Mouse (Mus musculus): ENCODE results near the gene Zzef1. TPM values are rescaled to one million over a fixed set of nuclear protein-coding genes. Genes with fewer than 3 reads are reported as not detected.
A peak's percentile ranks its signal among the peaks of the same experiment; 100 is the strongest.

Zzef1 gene
- polyA plus RNA-seq, 1 experiment, result 8.1 TPM

DNA sequence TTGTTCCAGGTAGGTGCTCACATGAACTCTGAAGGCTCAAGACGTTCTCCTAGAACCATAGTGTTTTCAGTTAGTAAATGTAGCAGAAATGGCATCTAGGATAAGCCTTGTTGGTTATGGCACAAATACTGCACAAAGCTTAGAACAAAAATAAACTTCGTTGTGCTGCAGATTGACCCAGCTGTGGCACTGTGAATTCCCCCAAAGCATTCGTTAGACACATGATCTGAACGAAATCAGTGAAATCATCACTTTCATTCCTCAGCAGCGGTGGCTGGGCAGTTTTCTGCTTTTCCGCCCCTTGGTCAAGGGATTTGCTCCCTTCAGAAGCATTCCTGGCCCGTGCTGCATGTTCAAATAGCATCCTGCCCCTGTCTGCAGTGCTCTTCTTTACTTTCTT is 22.0 kb downstream of the Zzef1 start:
- Histone ChIP-seq H3K36me3 (ENCODE audit: control insufficient read depth, insufficient read depth) (peaks cover 29% of the 10 kb centered on the region), H3K79me2 (ENCODE audit: control insufficient read depth, insufficient read depth) (no peaks in the 10 kb centered on the region), H3K4me2 (ENCODE audit: low read depth) (no peak overlapping the region), H3ac (ENCODE audit: control insufficient read depth, insufficient read length) (no peak overlapping the region), H3K27me3 (ENCODE audit: control insufficient read depth, insufficient read depth, insufficient read length) (no peaks in the 10 kb centered on the region), H3K4me3 (no peak overlapping the region)
- no peak for TF ChIP-seq MYOD1 (IDR thresholded peaks at IDR 0.05; ENCODE audit: control insufficient read depth in 1 of 3, insufficient read length in 2 of 3, low read depth in 2 of 3)

- no peak overlapping the region for H3K4me3 ChIP-seq
- H3K4me2 ChIP-seq (ENCODE audit: low read depth), result no peak overlapping the region
- H3K36me3 ChIP-seq (ENCODE audit: control insufficient read depth, insufficient read depth), result peaks cover 38% of the 10 kb centered on the region
- H3K79me2 ChIP-seq (ENCODE audit: control insufficient read depth, insufficient read depth), result no peaks in the 10 kb centered on the region
- H3ac ChIP-seq (ENCODE audit: control insufficient read depth, insufficient read length), result no peak overlapping the region
- TF ChIP-seq POLR2A (IDR thresholded peaks at IDR 0.05; ENCODE audit: insufficient read length, low read depth) (no peak), E2F4 (IDR thresholded peaks at IDR 0.05; ENCODE audit: insufficient read depth) (no peak), REST (IDR thresholded peaks at IDR 0.05; ENCODE audit: insufficient read depth, insufficient read length) (no peak)
- no peaks in the 10 kb centered on the region for H3K27me3 ChIP-seq (ENCODE audit: control insufficient read depth, insufficient read depth, insufficient read length)
Observed at GRCm38 (mm10) chr11:72821041-72821440, 25.0 kb downstream of the Zzef1 start.

GRCm38 (mm10) chr11:72829869-72830268 is 33.8 kb downstream of the Zzef1 start:
- no peaks in the 10 kb centered on the region for H3K27me3 ChIP-seq (ENCODE audit: control insufficient read depth, insufficient read depth, insufficient read length)
- H3ac ChIP-seq (ENCODE audit: control insufficient read depth, insufficient read length), result no peak overlapping the region
- no peak overlapping the region for H3K4me2 ChIP-seq (ENCODE audit: low read depth)
- H3K4me3 ChIP-seq, result no peak overlapping the region
- H3K36me3 ChIP-seq (ENCODE audit: control insufficient read depth, insufficient read depth), result peaks cover 60% of the 10 kb centered on the region
- H3K79me2 ChIP-seq (ENCODE audit: control insufficient read depth, insufficient read depth), result no peaks in the 10 kb centered on the region
- TF ChIP-seq E2F4 (IDR thresholded peaks at IDR 0.05; ENCODE audit: insufficient read depth) (no peak), MYOD1 (IDR thresholded peaks at IDR 0.05; ENCODE audit: control insufficient read depth in 1 of 3, insufficient read length in 2 of 3, low read depth in 2 of 3) (no peak), TCF3 (IDR thresholded peaks at IDR 0.05; ENCODE audit: insufficient read length, low read depth) (no peak), MYOG (IDR thresholded peaks at IDR 0.05; ENCODE audit: control insufficient read depth in 1 of 3, insufficient read depth in 1 of 3, insufficient read length in 2 of 3, low read depth in 2 of 3) (no peak), REST (IDR thresholded peaks at IDR 0.05; ENCODE audit: insufficient read depth, insufficient read length) (no peak), USF1 (IDR thresholded peaks at IDR 0.05; ENCODE audit: low read depth) (no peak), MAX (IDR thresholded peaks at IDR 0.05; ENCODE audit: low read depth) (no peak), POLR2AphosphoS2 (IDR thresholded peaks at IDR 0.05; ENCODE audit: insufficient read length, low read depth) (no peak), TCF12 (IDR thresholded peaks at IDR 0.05; ENCODE audit: insufficient read depth, poor library complexity, severe bottlenecking) (no peak), SRF (IDR thresholded peaks at IDR 0.05; ENCODE audit: control insufficient read depth, insufficient read length, low read depth) (no peak), CEBPB (IDR thresholded peaks at IDR 0.05; ENCODE audit: insufficient read depth, poor library complexity, severe bottlenecking) (no peak), POLR2A (IDR thresholded peaks at IDR 0.05; ENCODE audit: insufficient read length, low read depth) (no peak)

DNA sequence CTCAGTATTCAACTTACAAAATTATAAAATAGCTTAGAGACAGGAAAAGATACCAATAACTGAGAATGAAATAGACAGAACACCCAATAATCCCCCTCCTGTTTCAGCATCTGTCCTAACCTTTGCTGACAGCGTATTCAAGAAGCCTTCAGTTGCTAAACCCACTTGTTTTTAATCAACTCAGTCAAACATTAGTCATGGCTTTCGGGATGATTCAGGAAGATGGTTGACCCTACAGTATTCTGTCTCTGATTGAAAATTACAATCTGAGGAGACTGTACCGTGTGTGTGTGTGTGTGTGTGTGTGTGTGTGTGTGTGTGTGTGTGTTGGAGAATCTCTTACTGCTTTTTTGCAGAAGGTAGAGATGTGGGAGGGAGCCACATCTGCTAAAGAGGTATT is 46.7 kb downstream of the Zzef1 start:
- Histone ChIP-seq H3K4me2 (ENCODE audit: low read depth) (peak overlapping the region; percentile 47), H3K79me2 (ENCODE audit: control insufficient read depth, insufficient read depth) (no peaks in the 10 kb centered on the region), H3K36me3 (ENCODE audit: control insufficient read depth, insufficient read depth) (peaks cover 16% of the 10 kb centered on the region), H3K4me3 (no peak overlapping the region), H3ac (ENCODE audit: control insufficient read depth, insufficient read length) (no peak overlapping the region), H3K27me3 (ENCODE audit: control insufficient read depth, insufficient read depth, insufficient read length) (no peaks in the 10 kb centered on the region)
- TF ChIP-seq TCF12 (IDR thresholded peaks at IDR 0.05; ENCODE audit: insufficient read depth, poor library complexity, severe bottlenecking) (no peak), REST (IDR thresholded peaks at IDR 0.05; ENCODE audit: insufficient read depth, insufficient read length) (no peak), SRF (IDR thresholded peaks at IDR 0.05; ENCODE audit: control insufficient read depth, insufficient read length, low read depth) (no peak), E2F4 (IDR thresholded peaks at IDR 0.05; ENCODE audit: insufficient read depth) (no peak), CEBPB (IDR thresholded peaks at IDR 0.05; ENCODE audit: insufficient read depth, poor library complexity, severe bottlenecking) (no peak), TCF3 (IDR thresholded peaks at IDR 0.05; ENCODE audit: insufficient read length, low read depth) (no peak), MYOG (IDR thresholded peaks at IDR 0.05; ENCODE audit: control insufficient read depth in 1 of 3, insufficient read depth in 1 of 3, insufficient read length in 2 of 3, low read depth in 2 of 3) (no peak), MAX (IDR thresholded peaks at IDR 0.05; ENCODE audit: low read depth) (no peak), USF1 (IDR thresholded peaks at IDR 0.05; ENCODE audit: low read depth) (no peak), POLR2AphosphoS2 (IDR thresholded peaks at IDR 0.05; ENCODE audit: insufficient read length, low read depth) (no peak), MYOD1 (IDR thresholded peaks at IDR 0.05; ENCODE audit: control insufficient read depth in 1 of 3, insufficient read length in 2 of 3, low read depth in 2 of 3) (no peak), POLR2A (IDR thresholded peaks at IDR 0.05; ENCODE audit: insufficient read length, low read depth) (no peak)

DNA sequence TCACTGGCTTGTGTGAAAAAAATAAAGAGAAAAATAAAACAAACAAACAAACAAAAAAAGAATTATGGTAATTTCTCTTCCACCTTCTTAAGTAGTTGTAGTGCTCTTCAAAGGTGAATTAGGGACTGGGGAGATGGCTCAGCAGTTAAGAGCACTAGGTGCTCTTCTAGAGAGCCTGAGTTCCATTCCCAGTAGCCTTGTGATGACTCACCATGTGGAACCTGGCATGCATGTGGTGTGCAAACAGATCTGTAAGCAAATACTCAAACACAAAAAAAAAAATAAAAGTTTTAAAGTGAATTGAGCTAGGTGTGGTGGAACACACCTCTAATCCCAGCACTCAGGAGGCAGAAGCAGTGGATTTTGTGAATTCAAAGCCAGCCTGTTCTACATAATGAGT is 47.5 kb downstream of the Zzef1 start:
- no peak overlapping the region for H3ac ChIP-seq (ENCODE audit: control insufficient read depth, insufficient read length)
- no peak overlapping the region for H3K4me2 ChIP-seq (ENCODE audit: low read depth)
- H3K27me3 ChIP-seq (ENCODE audit: control insufficient read depth, insufficient read depth, insufficient read length), result no peaks in the 10 kb centered on the region
- TF ChIP-seq POLR2A (IDR thresholded peaks at IDR 0.05; ENCODE audit: insufficient read length, low read depth) (no peak), TCF3 (IDR thresholded peaks at IDR 0.05; ENCODE audit: insufficient read length, low read depth) (no peak), CEBPB (IDR thresholded peaks at IDR 0.05; ENCODE audit: insufficient read depth, poor library complexity, severe bottlenecking) (no peak), MYOG (IDR thresholded peaks at IDR 0.05; ENCODE audit: control insufficient read depth in 1 of 3, insufficient read depth in 1 of 3, insufficient read length in 2 of 3, low read depth in 2 of 3) (no peak)
- peaks cover 16% of the 10 kb centered on the region for H3K36me3 ChIP-seq (ENCODE audit: control insufficient read depth, insufficient read depth)
- no peaks in the 10 kb centered on the region for H3K79me2 ChIP-seq (ENCODE audit: control insufficient read depth, insufficient read depth)
- no peak overlapping the region for H3K4me3 ChIP-seq

All from myocyte (in vitro differentiated cells).